Mouse (Mus musculus) CH12.LX (cell line): ENCODE data around the gene Apba1.

Experiments used
- E2F4 ChIP-seq: IDR thresholded peaks from 2 replicates; pipeline ENCODE4 v1.6.1; 2011; ENCODE audit warnings: low read depth, low read length, improper control_type of control experiment; ENCODE audit not compliant: insufficient replicate concordance
- GABPA ChIP-seq: IDR thresholded peaks from 2 replicates; pipeline ENCODE4 v1.6.1; 2012; ENCODE audit warnings: low read depth, low read length, improper control_type of control experiment, inconsistent platforms; ENCODE audit not compliant: insufficient replicate concordance
- POLR2AphosphoS2 ChIP-seq: IDR thresholded peaks from 2 replicates; pipeline ENCODE4 v1.6.1; 2011; ENCODE audit warnings: low read depth, low read length, improper control_type of control experiment

- TF ChIP-seq GABPA (no peak), E2F4 (no peak), POLR2AphosphoS2 (no peak)
Observed at GRCm38 (mm10) chr19:23879862-23880261, 121.2 kb downstream of the Apba1 start.
